Mouse (Mus musculus): ENCODE measurements around the gene Shisa3. TPM values are rescaled to one million over a fixed set of nuclear protein-coding genes. Genes with fewer than 3 reads are reported as not detected.

The Shisa3 gene
- polyA plus RNA-seq, 1 experiment: not detected

- Histone ChIP-seq H3K27me3 (ENCODE audit: control insufficient read depth, insufficient read depth, insufficient read length) (peaks cover 2% of the 10 kb centered on the region), H3K79me3 (ENCODE audit: low read depth) (no peaks in the 10 kb centered on the region), H3K36me3 (ENCODE audit: control insufficient read depth, insufficient read depth) (no peaks in the 10 kb centered on the region), H3ac (ENCODE audit: control insufficient read depth, insufficient read length, low read depth) (no peak overlapping the region), H3K79me2 (ENCODE audit: control insufficient read depth, insufficient read depth) (no peaks in the 10 kb centered on the region), H3K4me3 (ENCODE audit: insufficient read depth, poor library complexity, severe bottlenecking) (no peak overlapping the region)
- TF ChIP-seq USF1 (IDR thresholded peaks at IDR 0.05; ENCODE audit: low read depth) (no peak), FOSL1 (IDR thresholded peaks at IDR 0.05; ENCODE audit: insufficient read depth, low read length, poor library complexity, severe bottlenecking) (no peak), MYOD1 (IDR thresholded peaks at IDR 0.05; ENCODE audit: control insufficient read depth, insufficient read length, low read depth) (no peak), MYOG (IDR thresholded peaks at IDR 0.05; ENCODE audit: control insufficient read depth, extremely low read depth, insufficient read length) (no peak), CEBPB (IDR thresholded peaks at IDR 0.05; ENCODE audit: low read depth) (no peak), MAX (IDR thresholded peaks at IDR 0.05) (no peak), CTCF (IDR thresholded peaks at IDR 0.05; ENCODE audit: control insufficient read depth, insufficient read depth, insufficient read length) (no peak)
These were observed 26.7 kb downstream of the Shisa3 start for GRCm38 (mm10) chr5:67634339-67634738.

GRCm38 (mm10) chr5:67640596-67641312 lies 33.1 kb downstream of the Shisa3 start:
- TF ChIP-seq MYOG (IDR thresholded peaks at IDR 0.05; ENCODE audit: control insufficient read depth, extremely low read depth, insufficient read length) (no peak), USF1 (IDR thresholded peaks at IDR 0.05; ENCODE audit: low read depth) (no peak)
- peaks cover 3% of the 10 kb centered on the region for H3K27me3 ChIP-seq (ENCODE audit: control insufficient read depth, insufficient read depth, insufficient read length)
- no peak overlapping the region for H3ac ChIP-seq (ENCODE audit: control insufficient read depth, insufficient read length, low read depth)
- H3K36me3 ChIP-seq (ENCODE audit: control insufficient read depth, insufficient read depth): no peaks in the 10 kb centered on the region
- no peak overlapping the region for H3K4me3 ChIP-seq (ENCODE audit: insufficient read depth, poor library complexity, severe bottlenecking)
- H3K79me3 ChIP-seq (ENCODE audit: low read depth): no peaks in the 10 kb centered on the region
- no peaks in the 10 kb centered on the region for H3K79me2 ChIP-seq (ENCODE audit: control insufficient read depth, insufficient read depth)

- Histone ChIP-seq H3K27me3 (ENCODE audit: control insufficient read depth, insufficient read depth, insufficient read length) (peaks cover 3% of the 10 kb centered on the region), H3K36me3 (ENCODE audit: control insufficient read depth, insufficient read depth) (no peaks in the 10 kb centered on the region), H3K4me3 (ENCODE audit: insufficient read depth, poor library complexity, severe bottlenecking) (no peak overlapping the region), H3K79me2 (ENCODE audit: control insufficient read depth, insufficient read depth) (no peaks in the 10 kb centered on the region), H3ac (ENCODE audit: control insufficient read depth, insufficient read length, low read depth) (no peak overlapping the region), H3K79me3 (ENCODE audit: low read depth) (no peaks in the 10 kb centered on the region)
- TF ChIP-seq CEBPB (IDR thresholded peaks at IDR 0.05; ENCODE audit: low read depth) (no peak), USF1 (IDR thresholded peaks at IDR 0.05; ENCODE audit: low read depth) (no peak), CTCF (IDR thresholded peaks at IDR 0.05; ENCODE audit: control insufficient read depth, insufficient read depth, insufficient read length) (no peak), MYOD1 (IDR thresholded peaks at IDR 0.05; ENCODE audit: control insufficient read depth, insufficient read length, low read depth) (no peak), MYOG (IDR thresholded peaks at IDR 0.05; ENCODE audit: control insufficient read depth, extremely low read depth, insufficient read length) (no peak), FOSL1 (IDR thresholded peaks at IDR 0.05; ENCODE audit: insufficient read depth, low read length, poor library complexity, severe bottlenecking) (no peak), MAX (IDR thresholded peaks at IDR 0.05) (no peak)
These were observed 33.9 kb downstream of the Shisa3 start for GRCm38 (mm10) chr5:67641406-67642120.

- Histone ChIP-seq H3K79me3 (ENCODE audit: low read depth) (no peaks in the 10 kb centered on the region), H3K4me3 (ENCODE audit: insufficient read depth, poor library complexity, severe bottlenecking) (no peak overlapping the region), H3K36me3 (ENCODE audit: control insufficient read depth, insufficient read depth) (no peaks in the 10 kb centered on the region), H3K27me3 (ENCODE audit: control insufficient read depth, insufficient read depth, insufficient read length) (peaks cover 3% of the 10 kb centered on the region), H3K79me2 (ENCODE audit: control insufficient read depth, insufficient read depth) (no peaks in the 10 kb centered on the region), H3ac (ENCODE audit: control insufficient read depth, insufficient read length, low read depth) (no peak overlapping the region)
- TF ChIP-seq MYOD1 (IDR thresholded peaks at IDR 0.05; ENCODE audit: control insufficient read depth, insufficient read length, low read depth) (no peak), MAX (IDR thresholded peaks at IDR 0.05) (no peak)
These were observed 36.0 kb downstream of the Shisa3 start for GRCm38 (mm10) chr5:67643537-67644255.

- Histone ChIP-seq H3K79me2 (ENCODE audit: control insufficient read depth, insufficient read depth) (no peaks in the 10 kb centered on the region), H3K4me3 (ENCODE audit: insufficient read depth, poor library complexity, severe bottlenecking) (no peak overlapping the region), H3ac (ENCODE audit: control insufficient read depth, insufficient read length, low read depth) (no peak overlapping the region), H3K27me3 (ENCODE audit: control insufficient read depth, insufficient read depth, insufficient read length) (no peaks in the 10 kb centered on the region), H3K79me3 (ENCODE audit: low read depth) (no peaks in the 10 kb centered on the region), H3K36me3 (ENCODE audit: control insufficient read depth, insufficient read depth) (no peaks in the 10 kb centered on the region)
- TF ChIP-seq USF1 (IDR thresholded peaks at IDR 0.05; ENCODE audit: low read depth): no peak
- TF ChIP-seq MYOG (IDR thresholded peaks at IDR 0.05; ENCODE audit: control insufficient read depth, extremely low read depth, insufficient read length): no peak
- TF ChIP-seq CEBPB (IDR thresholded peaks at IDR 0.05; ENCODE audit: low read depth): no peak
- TF ChIP-seq FOSL1 (IDR thresholded peaks at IDR 0.05; ENCODE audit: insufficient read depth, low read length, poor library complexity, severe bottlenecking): no peak
- no peak for TF ChIP-seq MAX (IDR thresholded peaks at IDR 0.05)
- no peak for TF ChIP-seq CTCF (IDR thresholded peaks at IDR 0.05; ENCODE audit: control insufficient read depth, insufficient read depth, insufficient read length)
- TF ChIP-seq MYOD1 (IDR thresholded peaks at IDR 0.05; ENCODE audit: control insufficient read depth, insufficient read length, low read depth): no peak
These were observed 39.3 kb downstream of the Shisa3 start for GRCm38 (mm10) chr5:67646756-67647529.
